Mouse (Mus musculus) C2C12 (cell line): ENCODE data around the gene Dnaja1. TPM values are rescaled to one million over a fixed set of nuclear protein-coding genes. Genes with fewer than 3 reads are reported as not detected.

Experiments used
- H3K27me3 ChIP-seq: one replicate; pipeline ENCODE4 v1.6.1; 2011; ENCODE audit not compliant: control insufficient read depth, insufficient read depth, insufficient read length
- H3K36me3 ChIP-seq: one replicate; pipeline ENCODE4 v1.6.1; 2011; ENCODE audit not compliant: control insufficient read depth, insufficient read depth
- H3K4me3 ChIP-seq: one replicate; pipeline ENCODE4 v1.5.1; 2011; ENCODE audit warnings: mild to moderate bottlenecking, control low read depth; ENCODE audit not compliant: poor library complexity, insufficient read depth, severe bottlenecking
- H3K79me2 ChIP-seq: one replicate; pipeline ENCODE4 v1.6.1; 2011; ENCODE audit not compliant: control insufficient read depth, insufficient read depth
- H3K79me3 ChIP-seq: one replicate; pipeline ENCODE4 v1.6.1; 2011; ENCODE audit warnings: low read depth, control low read depth
- H3ac ChIP-seq: one replicate; pipeline ENCODE3; 2011; ENCODE audit warnings: low read depth; ENCODE audit not compliant: control insufficient read depth, insufficient read length
- CEBPB ChIP-seq: IDR thresholded peaks from one replicate; pipeline ENCODE4 v1.6.1; 2011; ENCODE audit warnings: low read depth, mild to moderate bottlenecking, control low read depth, moderate library complexity
- CTCF ChIP-seq: IDR thresholded peaks from one replicate; pipeline ENCODE4 v1.5.1; 2011; ENCODE audit not compliant: control insufficient read depth, insufficient read depth, insufficient read length
- FOSL1 ChIP-seq: IDR thresholded peaks from one replicate; pipeline ENCODE4 v1.8.0; 2011; ENCODE audit warnings: mild to moderate bottlenecking, low read length; ENCODE audit not compliant: poor library complexity, insufficient read depth, severe bottlenecking
- MAX ChIP-seq: IDR thresholded peaks from one replicate; pipeline ENCODE4 v1.6.1; 2011; ENCODE audit warnings: mild to moderate bottlenecking, control low read depth
- MYOD1 ChIP-seq: IDR thresholded peaks from one replicate; pipeline ENCODE4 v1.6.1; 2011; ENCODE audit warnings: low read depth; ENCODE audit not compliant: control insufficient read depth, insufficient read length
- MYOG ChIP-seq: IDR thresholded peaks from one replicate; pipeline ENCODE4 v1.6.1; 2011; ENCODE audit not compliant: control insufficient read depth, insufficient read length; ENCODE audit errors: extremely low read depth
- USF1 ChIP-seq: IDR thresholded peaks from one replicate; pipeline ENCODE4 v1.6.1; 2011; ENCODE audit warnings: low read depth, mild to moderate bottlenecking, control low read depth, moderate library complexity
- polyA plus RNA-seq: library from polyadenylated mRNA; unstranded; fragments of >200 nt; fragmentation: generic; extraction: Trizol; gene quantifications from one replicate; pipeline ENCODE4 v1.2.1, GENCODE M21; 2012; ENCODE audit warnings: missing spikeins

The Dnaja1 gene
- polyA plus RNA-seq, 1 experiment = 106 TPM

- Histone ChIP-seq H3K27me3 (no peaks in the 10 kb centered on the region), H3ac (no peak overlapping the region), H3K79me3 (no peaks in the 10 kb centered on the region), H3K36me3 (peaks cover 5% of the 10 kb centered on the region), H3K4me3 (no peak overlapping the region), H3K79me2 (no peaks in the 10 kb centered on the region)
- TF ChIP-seq MAX (no peak), MYOG (no peak), MYOD1 (no peak), CEBPB (no peak), USF1 (no peak), CTCF (no peak), FOSL1 (no peak)
These were observed 40.0 kb upstream of the Dnaja1 start for GRCm38 (mm10) chr4:40681908-40682307.

DNA sequence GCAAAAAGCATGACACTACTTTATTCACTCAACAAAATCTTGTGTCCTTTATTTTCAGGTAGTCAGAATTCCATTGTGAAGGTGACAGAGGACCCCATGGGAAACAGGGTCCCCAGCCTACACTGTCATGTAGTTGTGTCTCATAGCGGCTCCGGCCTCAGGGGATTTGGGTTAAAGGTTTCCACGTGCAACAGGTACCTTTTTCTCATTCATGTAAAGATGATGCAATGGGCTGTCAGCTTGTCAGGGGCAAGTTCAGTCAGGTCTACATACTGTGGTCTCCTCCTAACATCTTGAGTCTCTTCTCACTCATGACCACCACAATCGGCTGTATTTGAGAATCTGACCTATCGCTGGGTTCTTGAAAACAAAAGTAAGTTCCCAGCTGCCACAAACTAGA, 39.6 kb upstream of the Dnaja1 start:
- TF ChIP-seq CEBPB (no peak), CTCF (no peak), MYOD1 (no peak), USF1 (no peak), FOSL1 (no peak), MYOG (no peak), MAX (no peak)
- Histone ChIP-seq H3K79me3 (no peaks in the 10 kb centered on the region), H3K4me3 (no peak overlapping the region), H3ac (no peak overlapping the region), H3K36me3 (peaks cover 5% of the 10 kb centered on the region), H3K27me3 (no peaks in the 10 kb centered on the region), H3K79me2 (no peaks in the 10 kb centered on the region)

GRCm38 (mm10) chr4:40683306-40683705, 38.6 kb upstream of the Dnaja1 start:
- Histone ChIP-seq H3K27me3 (no peaks in the 10 kb centered on the region), H3K79me2 (no peaks in the 10 kb centered on the region), H3K79me3 (no peaks in the 10 kb centered on the region), H3K36me3 (peaks cover 13% of the 10 kb centered on the region), H3ac (no peak overlapping the region), H3K4me3 (no peak overlapping the region)
- TF ChIP-seq FOSL1 (no peak), USF1 (no peak), MYOD1 (no peak), MAX (no peak), MYOG (no peak), CTCF (no peak), CEBPB (no peak)

DNA sequence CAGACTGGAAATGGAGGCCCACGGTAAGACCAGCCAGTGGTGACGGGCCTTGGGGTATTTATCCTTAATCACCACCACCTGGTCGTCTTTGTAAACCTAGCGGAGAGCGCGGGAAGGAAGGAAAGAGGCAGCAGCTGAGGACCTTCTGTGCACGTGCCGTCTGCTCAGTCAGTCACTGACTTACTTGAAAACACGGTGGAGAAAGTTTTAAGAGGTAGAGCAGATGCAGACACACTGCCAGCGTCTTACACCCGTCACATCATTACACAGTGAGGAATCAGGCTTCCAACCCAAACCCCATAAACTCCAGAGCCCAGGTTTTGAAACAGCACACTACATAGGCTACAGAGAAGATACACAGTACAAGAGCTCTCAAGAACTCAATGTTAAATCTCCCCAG, 30.9 kb upstream of the Dnaja1 start:
- Histone ChIP-seq H3K79me2 (no peaks in the 10 kb centered on the region), H3K36me3 (peaks cover 40% of the 10 kb centered on the region), H3K27me3 (no peaks in the 10 kb centered on the region), H3ac (no peak overlapping the region), H3K79me3 (no peaks in the 10 kb centered on the region), H3K4me3 (no peak overlapping the region)
- TF ChIP-seq CTCF = no peak
- TF ChIP-seq MAX = no peak
- TF ChIP-seq USF1 = no peak
- TF ChIP-seq CEBPB = no peak
- no peak for TF ChIP-seq MYOG
- no peak for TF ChIP-seq MYOD1
- no peak for TF ChIP-seq FOSL1

DNA sequence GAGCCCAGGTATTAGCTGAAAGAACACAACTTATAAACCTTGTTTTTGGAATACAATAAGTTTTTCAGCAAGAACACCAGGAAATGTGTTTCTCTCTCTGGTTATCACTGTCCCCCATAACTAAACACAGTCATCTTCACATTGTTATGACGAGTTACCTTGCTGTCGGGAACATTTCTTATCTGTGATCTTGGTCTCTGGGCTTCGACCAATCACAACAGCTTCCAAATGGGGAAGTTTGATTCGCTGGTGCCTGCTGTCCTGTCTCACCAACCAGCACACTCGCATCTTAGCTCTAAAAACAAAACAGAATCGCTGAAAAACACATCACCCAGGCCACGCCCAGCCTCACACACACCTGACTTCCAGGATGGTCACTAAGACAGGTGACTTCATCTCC, 24.9 kb upstream of the Dnaja1 start:
- H3K4me3 ChIP-seq = no peak overlapping the region
- TF ChIP-seq USF1 (no peak), CEBPB (no peak), CTCF (no peak), FOSL1 (no peak), MYOG (no peak), MAX (no peak), MYOD1 (no peak)
- H3K27me3 ChIP-seq = no peaks in the 10 kb centered on the region
- no peak overlapping the region for H3ac ChIP-seq
- peaks cover 2% of the 10 kb centered on the region for H3K79me3 ChIP-seq
- H3K79me2 ChIP-seq = peaks cover 12% of the 10 kb centered on the region
- H3K36me3 ChIP-seq = peaks cover 24% of the 10 kb centered on the region

GRCm38 (mm10) chr4:40700216-40700615, 21.7 kb upstream of the Dnaja1 start:
- peaks cover 2% of the 10 kb centered on the region for H3K79me3 ChIP-seq
- peaks cover 18% of the 10 kb centered on the region for H3K79me2 ChIP-seq
- no peak overlapping the region for H3K4me3 ChIP-seq
- H3K27me3 ChIP-seq = no peaks in the 10 kb centered on the region
- H3K36me3 ChIP-seq = peaks cover 4% of the 10 kb centered on the region
- TF ChIP-seq USF1 (peak; percentile 36), MYOG (no peak), CEBPB (no peak), MYOD1 (no peak), MAX (no peak)
- H3ac ChIP-seq = no peak overlapping the region
